Mouse (Mus musculus) heart, adult 2 months (tissue): Measurements from ENCODE around the gene Efna2. TPM values are rescaled to one million over a fixed set of nuclear protein-coding genes. Genes with fewer than 3 reads are reported as not detected.
"Not testable (repeated sequence)": the region's sequence is repeated elsewhere in the genome, so short reads cannot be mapped to it uniquely, and the experiment has no call there.

ENCODE experiments used
- DNase-seq, 2 experiments: peaks; one replicate each; pipeline ENCODE4 v3.0.0; 2021
- H3K27ac ChIP-seq: fragments of 200-600 bp; 2 replicates; pipeline ENCODE4 v1.8.1; 2022
- H3K27me3 ChIP-seq: fragments of 200-500 bp; 2 replicates; pipeline ENCODE4 v1.6.1; 2012; ENCODE audit warnings: mild to moderate bottlenecking, low read length, inconsistent platforms, mixed read lengths; ENCODE audit not compliant: control insufficient read depth, insufficient read depth
- H3K36me3 ChIP-seq: fragments of 200-500 bp; 2 replicates; pipeline ENCODE4 v1.6.1; 2012; ENCODE audit warnings: low read length, inconsistent platforms; ENCODE audit not compliant: control insufficient read depth, insufficient read depth
- H3K4me1 ChIP-seq: fragments of 200-500 bp; 2 replicates; pipeline ENCODE4 v1.6.1; 2011; ENCODE audit warnings: low read length; ENCODE audit not compliant: control insufficient read depth, insufficient read depth
- H3K4me3 ChIP-seq: fragments of 200-600 bp; 2 replicates; pipeline ENCODE4 v1.8.1; 2022
- H3K79me2 ChIP-seq: fragments of 200-500 bp; replicated peaks from 2 replicates; pipeline ENCODE4 v1.6.1; 2012; ENCODE audit warnings: mild to moderate bottlenecking, inconsistent platforms, low read length, moderate library complexity, mixed read lengths; ENCODE audit not compliant: control insufficient read depth, insufficient read depth
- H3K9ac ChIP-seq: fragments of 200-500 bp; 2 replicates; pipeline ENCODE4 v1.6.1; 2012; ENCODE audit warnings: low read depth, mild to moderate bottlenecking, control low read depth, inconsistent platforms, low read length, mixed read lengths
- CTCF ChIP-seq: fragments of 200-600 bp; IDR thresholded peaks from 2 replicates; pipeline ENCODE4 v1.8.1; 2022; ENCODE audit warnings: antibody characterized with exemption, mild to moderate bottlenecking, moderate library complexity
- EP300 ChIP-seq: fragments of 200-500 bp; IDR thresholded peaks from 2 replicates; pipeline ENCODE4 v1.6.1; 2011; ENCODE audit warnings: low read depth, low read length, control low read depth; ENCODE audit not compliant: insufficient read depth
- POLR2A ChIP-seq: fragments of 200-500 bp; IDR thresholded peaks from 2 replicates; pipeline ENCODE4 v1.6.1; 2011; ENCODE audit warnings: mild to moderate bottlenecking, low read depth, low read length, control low read depth; ENCODE audit not compliant: insufficient read depth
- WGBS: fragments of 180-500 bp; shearing (Covaris S2); methylation state at CpG from one replicate; pipeline ENCODE4 v1.1.7; 2018; 5-methylcytosine and 5-hydroxymethylcytosine counted together
- intact Hi-C: fragments of 180-260 bp; cut with DNase I; formaldehyde crosslinking; loops from one replicate; pipeline ENCODE4 v1.15.1; 2025
- polyA plus RNA-seq: library from polyadenylated mRNA; depleted of rRNA; stranded (reverse); fragments of >200 nt; gene quantifications from 2 replicates; pipeline ENCODE4 v1.2.3, GENCODE M21; 2012
- total RNA-seq, 2 experiments: library from RNA; stranded (reverse); gene quantifications; 2 replicates each; pipeline ENCODE4 v1.2.3; 2021

The Efna2 gene
- total and polyA plus RNA-seq, 3 experiments = 0.86 to 1.7 (median 1.1) TPM

GRCm38 (mm10) chr10:80215048-80215772, 35.9 kb downstream of the Efna2 start:
- H3K27me3 ChIP-seq = no peaks in the 10 kb centered on the region
- DNase-seq = no peak
- no peaks in the 10 kb centered on the region for H3K36me3 ChIP-seq
- no peak overlapping the region for H3K9ac ChIP-seq
- TF ChIP-seq CTCF = no peak
- no peak for TF ChIP-seq POLR2A
- no peak for TF ChIP-seq EP300
- H3K27ac ChIP-seq = no peak overlapping the region
- no peaks in the 10 kb centered on the region for H3K4me1 ChIP-seq
- intact Hi-C loops = no loop called here
- no peaks in the 10 kb centered on the region for H3K79me2 ChIP-seq
- no peak overlapping the region for H3K4me3 ChIP-seq
- WGBS = 42% methylated on average over 16 of the region's 16 CpGs

- Histone ChIP-seq H3K27me3 (no peaks in the 10 kb centered on the region), H3K36me3 (no peaks in the 10 kb centered on the region), H3K79me2 (no peaks in the 10 kb centered on the region), H3K4me3 (no peak overlapping the region), H3K4me1 (no peaks in the 10 kb centered on the region; the same call in 1 of the 2 replicates), H3K27ac (no peak overlapping the region), H3K9ac (no peak overlapping the region)
- 57% methylated on average over 6 of the region's 9 CpGs for WGBS
- TF ChIP-seq CTCF (no peak), EP300 (no peak), POLR2A (no peak)
- intact Hi-C loops = no loop called here
- no peak for DNase-seq
Observed at GRCm38 (mm10) chr10:80220676-80221075, 41.4 kb downstream of the Efna2 start.

GRCm38 (mm10) chr10:80223137-80223536, 43.9 kb downstream of the Efna2 start:
- H3K27ac ChIP-seq, H3K4me1 ChIP-seq, H3K9ac ChIP-seq, H3K4me3 ChIP-seq, DNase-seq, H3K79me2 ChIP-seq, H3K36me3 ChIP-seq, H3K27me3 ChIP-seq, intact Hi-C loops: not testable (repeated sequence)
- 73% methylated on average over 2 of the region's 2 CpGs for WGBS

- intact Hi-C loops = loop anchor here (2.0 to 5.0 kb wide), 3 partner anchors 23 to 49 kb away; partner anchors contain the start of genes Efna2 and Ndufs7
Observed at GRCm38 (mm10) chr10:80226071-80226415, 46.8 kb downstream of the Efna2 start.

GRCm38 (mm10) chr10:80226416-80227165, 47.3 kb downstream of the Efna2 start, which contains the start of gene Mum1:
Mum1 (plus strand) TSS chr10:80226434.
- Histone ChIP-seq H3K36me3 (no peaks in the 10 kb centered on the region), H3K79me2 (no peaks in the 10 kb centered on the region), H3K9ac (peak within 1 kb of the TSS; percentile 65), H3K4me3 (peak within 1 kb of the TSS; percentile 79), H3K4me1 (no peaks in the 10 kb centered on the region; the same call in 1 of the 2 replicates), H3K27ac (peak within 1 kb of the TSS; percentile 90), H3K27me3 (no peaks in the 10 kb centered on the region)
- 1% methylated on average over 72 of the region's 75 CpGs for WGBS
- peak; percentile 99 to 100 for DNase-seq
- intact Hi-C loops = loop anchor here (2.0 to 5.0 kb wide), 3 partner anchors 22 to 49 kb away; partner anchors contain the start of genes Efna2 and Ndufs7
- TF ChIP-seq EP300 = 0 out of 2 replicates have a peak, but pooled peaks have one; percentile 11
- TF ChIP-seq POLR2A = no peak
- peak; percentile 82 for TF ChIP-seq CTCF

More at GRCm38 (mm10) chr10:80226071-80226415, 46.8 kb downstream of the Efna2 start:
- H3K4me1 ChIP-seq = no peaks in the 10 kb centered on the region; the same call in 1 of the 2 replicates
- H3K9ac ChIP-seq = peak overlapping the region; percentile 33; the same call in 1 of the 2 replicates
- WGBS = 2% methylated on average over 14 of the region's 14 CpGs
- H3K4me3 ChIP-seq = peak overlapping the region; percentile 21
- TF ChIP-seq POLR2A (peak; percentile 84), CTCF (no peak), EP300 (peak; percentile 69; the same call in 1 of the 2 replicates)
- H3K79me2 ChIP-seq = no peaks in the 10 kb centered on the region
- H3K27me3 ChIP-seq = no peaks in the 10 kb centered on the region
- peak overlapping the region; percentile 90 for H3K27ac ChIP-seq
- DNase-seq = no peak
- no peaks in the 10 kb centered on the region for H3K36me3 ChIP-seq
